Mouse (Mus musculus) CH12.LX (cell line): Measurements from ENCODE around the gene Klhdc8b.

Experiments used
- CTCF ChIP-seq, 2 experiments: IDR thresholded peaks in 1 of 2; conservative IDR thresholded peaks in 1 of 2; 2 replicates each; pipeline ENCODE4 v1.5.1; 2011 to 2012; ENCODE audit warnings: low read depth in 2 of 2, low read length in 2 of 2, improper control_type of control experiment in 1 of 2, inconsistent platforms in 1 of 2, mild to moderate bottlenecking in 1 of 2, moderate library complexity in 1 of 2
- HCFC1 ChIP-seq: IDR thresholded peaks from 2 replicates; pipeline ENCODE4 v1.6.1; 2012; ENCODE audit warnings: low read depth, mild to moderate bottlenecking, inconsistent platforms, low read length, improper control_type of control experiment
- JUND ChIP-seq: conservative IDR thresholded peaks from 2 replicates; pipeline ENCODE4 v1.6.1; 2011; ENCODE audit warnings: low read depth, low read length, improper control_type of control experiment
- MAX ChIP-seq: IDR thresholded peaks from 2 replicates; pipeline ENCODE4 v1.6.1; 2011; ENCODE audit warnings: low read length, improper control_type of control experiment
- MAZ ChIP-seq: IDR thresholded peaks from 2 replicates; pipeline ENCODE4 v1.6.1; 2012; ENCODE audit warnings: low read depth, mild to moderate bottlenecking, inconsistent platforms, low read length, improper control_type of control experiment, moderate library complexity
- NELFE ChIP-seq: IDR thresholded peaks from 2 replicates; pipeline ENCODE4 v1.6.1; 2011; ENCODE audit warnings: low read depth, low read length, improper control_type of control experiment
- NRF1 ChIP-seq: IDR thresholded peaks from 2 replicates; pipeline ENCODE4 v1.6.1; 2014; ENCODE audit warnings: low read depth, mild to moderate bottlenecking, inconsistent platforms, low read length, improper control_type of control experiment, moderate library complexity
- POLR2A ChIP-seq: IDR thresholded peaks from 2 replicates; pipeline ENCODE4 v1.6.1; 2011; ENCODE audit warnings: low read depth, mild to moderate bottlenecking, improper control_type of control experiment, low read length
- TCF12 ChIP-seq: IDR thresholded peaks from 2 replicates; pipeline ENCODE4 v1.6.1; 2014; ENCODE audit warnings: low read depth, mild to moderate bottlenecking, inconsistent platforms, low read length, improper control_type of control experiment
- ZC3H11A ChIP-seq: IDR thresholded peaks from 2 replicates; pipeline ENCODE4 v1.6.1; 2012; ENCODE audit warnings: low read depth, mild to moderate bottlenecking, inconsistent platforms, low read length, improper control_type of control experiment
- ZKSCAN1 ChIP-seq: IDR thresholded peaks from 2 replicates; pipeline ENCODE4 v1.6.1; 2012; ENCODE audit warnings: low read depth, inconsistent platforms, low read length, improper control_type of control experiment, borderline replicate concordance

- TF ChIP-seq CTCF (conservative IDR thresholded peaks at IDR 0.05 in 1 of 2, IDR thresholded peaks at IDR 0.05 in 1 of 2; ENCODE audit: low read depth in 2 of 2, low read length in 2 of 2) (no peak), ZC3H11A (no peak), POLR2A (no peak), HCFC1 (no peak), MAX (no peak), ZKSCAN1 (no peak), JUND (no peak), NELFE (no peak), NRF1 (no peak), MAZ (no peak), TCF12 (no peak)
Measured at GRCm38 (mm10) chr9:108499231-108499630, 37.9 kb upstream of the Klhdc8b start.
